Mouse (Mus musculus) CH12.LX (cell line): ENCODE measurements around the gene Msi2. TPM values are rescaled to one million over a fixed set of nuclear protein-coding genes. Genes with fewer than 3 reads are reported as not detected.

ENCODE experiments used
- DNase-seq: peaks from one replicate; pipeline ENCODE4 v3.0.0-alpha.2; 2013; ENCODE audit errors: extremely low read depth
- H3K27ac ChIP-seq: 2 replicates; pipeline ENCODE4 v1.5.1; 2012; ENCODE audit warnings: low read depth, mild to moderate bottlenecking, control low read depth, moderate library complexity; ENCODE audit not compliant: insufficient read depth
- H3K27me3 ChIP-seq: replicated peaks from 2 replicates; pipeline ENCODE3; 2012; ENCODE audit warnings: inconsistent platforms
- H3K36me3 ChIP-seq, 2 experiments: replicated peaks in 1 of 2; 2 replicates each; pipeline versions ENCODE3 to v1.6.1; 2012; ENCODE audit warnings: inconsistent platforms in 1 of 2, low read length in 1 of 2, mild to moderate bottlenecking in 1 of 2, mixed read lengths in 1 of 2, moderate library complexity in 1 of 2; ENCODE audit not compliant: control insufficient read depth in 1 of 2, insufficient read depth in 1 of 2
- H3K4me1 ChIP-seq, 2 experiments: 2 replicates each; pipeline ENCODE4 v1.6.1; 2012; ENCODE audit warnings: inconsistent platforms in 1 of 2, moderate library complexity in 1 of 2; ENCODE audit not compliant: insufficient read depth in 2 of 2, control insufficient read depth in 1 of 2
- H3K4me2 ChIP-seq: 2 replicates; pipeline ENCODE4 v1.6.1; 2012; ENCODE audit warnings: low read depth, mild to moderate bottlenecking, control low read depth; ENCODE audit not compliant: poor library complexity, insufficient read depth, severe bottlenecking
- H3K4me3 ChIP-seq, 3 experiments: fragments of 150-350 bp in 1 of 3; sonication (generic) in 1 of 3; replicated peaks in 1 of 3; 2 replicates each; pipeline versions ENCODE3 to v1.5.1; 2011 to 2012; ENCODE audit warnings: low read depth in 2 of 3, low read length in 2 of 3, mild to moderate bottlenecking in 2 of 3, moderate library complexity in 2 of 3, control low read depth in 1 of 3, improper control_type of control experiment in 1 of 3, inconsistent platforms in 1 of 3, mixed read lengths in 1 of 3; ENCODE audit not compliant: poor library complexity in 1 of 3
- H3K79me2 ChIP-seq: replicated peaks from 2 replicates; pipeline ENCODE4 v1.6.1; 2012; ENCODE audit warnings: mild to moderate bottlenecking, moderate library complexity; ENCODE audit not compliant: control insufficient read depth, poor library complexity, insufficient read depth, severe bottlenecking; ENCODE audit errors: extremely low read depth
- H3K9ac ChIP-seq: 2 replicates; pipeline ENCODE4 v1.6.1; 2012; ENCODE audit warnings: low read depth, mild to moderate bottlenecking, control low read depth, moderate library complexity; ENCODE audit not compliant: insufficient read depth
- H3K9me3 ChIP-seq: replicated peaks from 2 replicates; pipeline ENCODE3; 2012; ENCODE audit warnings: low read length, inconsistent platforms, mixed read lengths
- CHD1 ChIP-seq: IDR thresholded peaks from 2 replicates; pipeline ENCODE4 v1.6.1; 2012; ENCODE audit warnings: low read depth, low read length, improper control_type of control experiment, inconsistent platforms
- CTCF ChIP-seq, 2 experiments: IDR thresholded peaks in 1 of 2; conservative IDR thresholded peaks in 1 of 2; 2 replicates each; pipeline ENCODE4 v1.5.1; 2011 to 2012; ENCODE audit warnings: low read depth in 2 of 2, low read length in 2 of 2, improper control_type of control experiment in 1 of 2, inconsistent platforms in 1 of 2, mild to moderate bottlenecking in 1 of 2, moderate library complexity in 1 of 2
- EP300 ChIP-seq: IDR thresholded peaks from 2 replicates; pipeline ENCODE4 v1.6.1; 2011; ENCODE audit warnings: low read length, improper control_type of control experiment
- GABPA ChIP-seq: IDR thresholded peaks from 2 replicates; pipeline ENCODE4 v1.6.1; 2012; ENCODE audit warnings: low read depth, low read length, improper control_type of control experiment, inconsistent platforms; ENCODE audit not compliant: insufficient replicate concordance
- IRF4 ChIP-seq: IDR thresholded peaks from 2 replicates; pipeline ENCODE4 v1.6.1; 2014; ENCODE audit warnings: low read depth, mild to moderate bottlenecking, inconsistent platforms, low read length, improper control_type of control experiment
- JUN ChIP-seq: IDR thresholded peaks from 2 replicates; pipeline ENCODE4 v1.6.1; 2011; ENCODE audit warnings: low read depth, mild to moderate bottlenecking, low read length, improper control_type of control experiment, moderate library complexity; ENCODE audit not compliant: insufficient read depth
- MEF2A ChIP-seq: IDR thresholded peaks from 2 replicates; pipeline ENCODE4 v1.6.1; 2014; ENCODE audit warnings: low read depth, mild to moderate bottlenecking, inconsistent platforms, low read length, improper control_type of control experiment, borderline replicate concordance
- MXI1 ChIP-seq: IDR thresholded peaks from 2 replicates; pipeline ENCODE4 v1.6.1; 2011; ENCODE audit warnings: mild to moderate bottlenecking, low read depth, low read length, improper control_type of control experiment
- NELFE ChIP-seq: IDR thresholded peaks from 2 replicates; pipeline ENCODE4 v1.6.1; 2011; ENCODE audit warnings: low read depth, low read length, improper control_type of control experiment
- NRF1 ChIP-seq: IDR thresholded peaks from 2 replicates; pipeline ENCODE4 v1.6.1; 2014; ENCODE audit warnings: low read depth, mild to moderate bottlenecking, inconsistent platforms, low read length, improper control_type of control experiment, moderate library complexity
- POLR2AphosphoS2 ChIP-seq: IDR thresholded peaks from 2 replicates; pipeline ENCODE4 v1.6.1; 2011; ENCODE audit warnings: low read depth, low read length, improper control_type of control experiment
- TCF12 ChIP-seq: IDR thresholded peaks from 2 replicates; pipeline ENCODE4 v1.6.1; 2014; ENCODE audit warnings: low read depth, mild to moderate bottlenecking, inconsistent platforms, low read length, improper control_type of control experiment
- USF1 ChIP-seq: IDR thresholded peaks from 2 replicates; pipeline ENCODE4 v1.6.1; 2014; ENCODE audit warnings: low read depth, mild to moderate bottlenecking, inconsistent platforms, low read length, improper control_type of control experiment
- ZKSCAN1 ChIP-seq: IDR thresholded peaks from 2 replicates; pipeline ENCODE4 v1.6.1; 2012; ENCODE audit warnings: low read depth, inconsistent platforms, low read length, improper control_type of control experiment, borderline replicate concordance
- ZNF384 ChIP-seq: IDR thresholded peaks from 2 replicates; pipeline ENCODE4 v1.6.1; 2012; ENCODE audit warnings: low read depth, low read length, improper control_type of control experiment, inconsistent platforms
- dilution Hi-C: fragments of 300-500 bp; cut with MboI; formaldehyde crosslinking; loops from 2 replicates; pipeline ENCODE4 v1.14.3; 2020; ENCODE audit warnings: low sequenced_read_pairs; ENCODE audit not compliant: extremely low pct_unique_long_range_greater_than_20kb, extremely low pct_ligation_motif_present
- in situ Hi-C: fragments of 300-500 bp; cut with MboI; formaldehyde crosslinking; loops from 3 replicates; pipeline ENCODE4 v1.14.3; 2019; ENCODE audit warnings: low sequenced_read_pairs, low pct_ligation_motif_present, low pct_unique_long_range_greater_than_20kb, mixed read lengths
- polyA plus RNA-seq: library from polyadenylated mRNA; unstranded; fragments of >175 nt; gene quantifications from 2 replicates; pipeline ENCODE4 v1.2.1, GENCODE M21; 2012; ENCODE audit warnings: low read depth; ENCODE audit not compliant: insufficient read length
- total RNA-seq, 2 experiments: library from RNA; depleted of rRNA; stranded (reverse); fragments of 300-350 nt in 1 of 2; fragments of >200 nt in 1 of 2; gene quantifications; 2 replicates each; pipeline ENCODE4 v1.2.3; 2012 to 2014

Msi2 gene
- total and polyA plus RNA-seq, 3 experiments: 40.3 to 73.1 (median 52.6) TPM

GRCm38 (mm10) chr11:88564810-88565209, 153.5 kb downstream of the Msi2 start:
- no peak for DNase-seq
- H3K27me3 ChIP-seq: no peaks in the 10 kb centered on the region
- no peak overlapping the region for H3K27ac ChIP-seq
- H3K4me2 ChIP-seq: no peak overlapping the region
- peaks cover 8 to 46% of the 10 kb centered on the region in 2 experiments for H3K4me1 ChIP-seq
- TF ChIP-seq CTCF (conservative IDR thresholded peaks at IDR 0.05 in 1 of 2, IDR thresholded peaks at IDR 0.05 in 1 of 2; ENCODE audit: low read depth in 2 of 2, low read length in 2 of 2) (no peak), POLR2AphosphoS2 (no peak), USF1 (no peak), ZKSCAN1 (no peak), NELFE (no peak), TCF12 (no peak), JUN (no peak), EP300 (no peak), NRF1 (no peak), CHD1 (no peak), MEF2A (no peak)
- dilution Hi-C loops (no loop called here), in situ Hi-C loops (no loop called here)
- H3K79me2 ChIP-seq: peaks cover 4% of the 10 kb centered on the region; the same call in 1 of the 2 replicates
- no peak overlapping the region for H3K9ac ChIP-seq
- no peaks in the 10 kb centered on the region for H3K9me3 ChIP-seq
- H3K36me3 ChIP-seq: peaks cover 18 to 84% of the 10 kb centered on the region in 2 experiments
- H3K4me3 ChIP-seq: no peak overlapping the region

GRCm38 (mm10) chr11:88564363-88564762, 153.9 kb downstream of the Msi2 start:
- no peak for DNase-seq
- Histone ChIP-seq H3K36me3 (peaks cover 18 to 83% of the 10 kb centered on the region in 2 experiments), H3K4me2 (no peak overlapping the region), H3K27me3 (no peaks in the 10 kb centered on the region), H3K79me2 (peaks cover 4% of the 10 kb centered on the region; the same call in 1 of the 2 replicates), H3K9me3 (no peaks in the 10 kb centered on the region), H3K27ac (no peak overlapping the region), H3K9ac (no peak overlapping the region), H3K4me1 (peaks cover 12 to 50% of the 10 kb centered on the region in 2 experiments), H3K4me3 (no peak overlapping the region)
- dilution Hi-C loops: no loop called here
- in situ Hi-C loops: no loop called here
- TF ChIP-seq GABPA (no peak), IRF4 (no peak), ZNF384 (no peak), MXI1 (no peak)
